40 mouse cellular contexts compared by ENCODE assay signal in the genomic region with DNA sequence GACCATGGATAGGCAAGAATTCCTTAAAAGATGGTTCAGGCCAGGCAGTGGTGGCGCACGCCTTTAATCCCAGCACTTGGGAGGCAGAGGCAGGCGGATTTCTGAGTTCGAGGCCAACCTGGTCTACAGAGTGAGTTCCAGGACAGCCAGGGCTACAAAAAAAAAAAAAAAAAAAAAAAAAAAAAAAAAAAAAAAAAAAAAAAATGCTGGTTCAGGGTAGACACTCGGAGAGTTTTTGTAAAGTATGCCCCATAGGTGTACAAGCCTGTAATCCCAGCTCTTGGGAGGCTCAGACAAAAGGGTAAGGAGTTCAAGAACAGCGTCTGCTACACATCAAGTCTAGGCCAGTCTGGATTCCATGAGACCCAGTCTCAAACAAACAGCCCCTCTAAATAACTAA. TPM values are rescaled to one million over a fixed set of nuclear protein-coding genes. Genes with fewer than 3 reads are reported as not detected.
"Had no signal": no experiment of that assay in that cellular context is flagged by ENCODE, and none has a peak within 500 bp of the region (broad histone marks: within the 10 kb centered on the region; RNA-seq: fewer than 3 reads in every experiment).

No protein-coding gene starts in this region.

RNA-seq across cellular contexts. Expression of gene 9530003J23Rik, which starts 29.7 kb away (rescaled TPM):
- total RNA-seq: heart, postnatal 10 days; heart, postnatal 14 days; heart, postnatal 25 days; heart, postnatal 36 days; heart, postnatal 4 days; hematopoietic stem cell, adult 5-6 weeks; hindbrain, postnatal 0 days; layer of hippocampus, adult 18-20 months; layer of hippocampus, adult 2 months; layer of hippocampus, adult 8-10 months; layer of hippocampus, postnatal 10 days; layer of hippocampus, postnatal 14 days; layer of hippocampus, postnatal 25 days; layer of hippocampus, postnatal 36 days; left cerebral cortex, adult 18-20 months; left cerebral cortex, adult 2 months; left cerebral cortex, adult 8-10 months had no signal
- polyA plus RNA-seq: heart, embryonic 11.5 days; heart, embryonic 12.5 days; heart, embryonic 13.5 days; heart, embryonic 14.5 days; heart, embryonic 15.5 days; heart, embryonic 16.5 days; heart, postnatal 0 days; hindbrain, embryonic 10.5 days; hindbrain, embryonic 11.5 days; hindbrain, embryonic 12.5 days; hindbrain, embryonic 14.5 days; hindbrain, embryonic 15.5 days; hindbrain, embryonic 16.5 days; hindbrain, postnatal 0 days; inflammation-experienced regulatory T-cells, adult 6 months; intestine, embryonic 14.5 days; intestine, embryonic 15.5 days; intestine, postnatal 0 days; kidney, adult 2 months; kidney, embryonic 14.5 days; kidney, embryonic 15.5 days; kidney, embryonic 16.5 days; kidney, postnatal 0 days; large intestine, adult 2 months had no signal
